In genomic region chr11:46041607-46042267, GRCm38 (mm10) we compare ENCODE assay signal across 22 mouse cellular contexts. TPM values are rescaled to one million over a fixed set of nuclear protein-coding genes. Genes with fewer than 3 reads are reported as not detected.
DNase-seq lines count a peak whose midpoint lies in the region; ATAC-seq and TF ChIP-seq lines count a peak whose summit lies in the region.
"Had no signal": no experiment of that assay in that cellular context is flagged by ENCODE, and none has a peak within 500 bp of the region (broad histone marks: within the 10 kb centered on the region; RNA-seq: fewer than 3 reads in every experiment).

No protein-coding gene starts in this region.

- no peak for TF ChIP-seq POLR2A in heart, adult 2 months (IDR thresholded peaks at IDR 0.05; ENCODE audit: insufficient read depth, low read depth, low read length)

- TF ChIP-seq EP300 in heart, adult 2 months (IDR thresholded peaks at IDR 0.05; ENCODE audit: insufficient read depth, low read depth, low read length) = no peak

- no peak for ATAC-seq in heart, embryonic 13.5 days (ENCODE audit: extremely low read depth, insufficient number of reproducible peaks, low FRiP score, low TSS enrichment)
- ATAC-seq in kidney, embryonic 16.5 days (ENCODE audit: low FRiP score, low TSS enrichment) = no peak
- ATAC-seq in midbrain, embryonic 11.5 days (ENCODE audit: low FRiP score) = no peak
- ATAC-seq in midbrain, embryonic 14.5 days (ENCODE audit: low FRiP score, low TSS enrichment) = no peak
- ATAC-seq: forebrain, embryonic 13.5 days; intestine, embryonic 15.5 days had no signal

- intact Hi-C loops in heart, adult 2 months (cut with DNase I) = no loop called here

- no peaks in the 10 kb centered on the region for H3K79me2 ChIP-seq in heart, adult 2 months (replicated peaks; ENCODE audit: control insufficient read depth, insufficient read depth, low read length)

- 64% methylated on average over 12 of the region's 12 CpGs for WGBS in heart, embryonic 13.5 days
- WGBS in heart, adult 2 months = 63% methylated on average over 12 of the region's 12 CpGs
- 60% methylated on average over 12 of the region's 12 CpGs for WGBS in kidney, embryonic 16.5 days
- 82% methylated on average over 12 of the region's 12 CpGs for WGBS in midbrain, embryonic 11.5 days
- 86% methylated on average over 12 of the region's 12 CpGs for WGBS in midbrain, embryonic 14.5 days

- H3K4me2 ChIP-seq in heart, embryonic 13.5 days = no peak overlapping the region
- H3K4me2 ChIP-seq in kidney, embryonic 16.5 days (replicated peaks; ENCODE audit: low read depth, low read length) = no peak overlapping the region
- no peak overlapping the region for H3K4me2 ChIP-seq in midbrain, embryonic 11.5 days
- no peak overlapping the region for H3K4me2 ChIP-seq in midbrain, embryonic 14.5 days (ENCODE audit: low read length)
- H3K4me2 ChIP-seq: embryonic facial prominence, embryonic 13.5 days; forebrain, embryonic 13.5 days; heart, embryonic 11.5 days; hindbrain, embryonic 14.5 days; intestine, embryonic 15.5 days; liver, embryonic 15.5 days had no signal

- H3K9ac ChIP-seq in heart, embryonic 13.5 days = no peak overlapping the region
- H3K9ac ChIP-seq in heart, adult 2 months (ENCODE audit: low read depth, low read length) = no peak overlapping the region
- no peak overlapping the region for H3K9ac ChIP-seq in kidney, embryonic 16.5 days (replicated peaks; ENCODE audit: low read length)
- no peak overlapping the region for H3K9ac ChIP-seq in midbrain, embryonic 11.5 days (ENCODE audit: low read length)
- H3K9ac ChIP-seq in midbrain, embryonic 14.5 days (replicated peaks; ENCODE audit: low read length) = no peak overlapping the region
- H3K9ac ChIP-seq: embryonic facial prominence, embryonic 13.5 days; forebrain, embryonic 13.5 days; hindbrain, embryonic 14.5 days; intestine, embryonic 15.5 days; liver, embryonic 15.5 days had no signal

- H3K36me3 ChIP-seq in heart, embryonic 13.5 days = no peaks in the 10 kb centered on the region
- H3K36me3 ChIP-seq in heart, adult 2 months (ENCODE audit: control insufficient read depth, insufficient read depth, low read length) = no peaks in the 10 kb centered on the region
- H3K36me3 ChIP-seq in kidney, embryonic 16.5 days (ENCODE audit: insufficient read depth, low read length) = no peaks in the 10 kb centered on the region
- no peaks in the 10 kb centered on the region for H3K36me3 ChIP-seq in midbrain, embryonic 11.5 days (ENCODE audit: control insufficient read depth, insufficient read depth, low read length)
- no peaks in the 10 kb centered on the region for H3K36me3 ChIP-seq in midbrain, embryonic 14.5 days (ENCODE audit: control insufficient read depth, insufficient read depth, low read length)
- H3K36me3 ChIP-seq: embryonic facial prominence, embryonic 13.5 days; intestine, embryonic 15.5 days; liver, embryonic 15.5 days had no signal

- no peak for DNase-seq in heart, adult 2 months
- no peak for DNase-seq in kidney, postnatal 14 days
- DNase-seq in midbrain, embryonic 11.5 days (ENCODE audit: low spot score, missing footprints) = peak; percentile 61
- no peak for DNase-seq in midbrain, embryonic 14.5 days
- no peak for DNase-seq in layer of hippocampus, adult 18-20 months (ENCODE audit: low spot score in 2 of 2)
- DNase-seq: adrenal gland, postnatal 14 days; cerebellum, adult 2 months; cerebellum, postnatal 25 days; gastrocnemius, postnatal 36 days; layer of hippocampus, adult 9-11 months; liver; right cerebral cortex, postnatal 4 days; thymus, postnatal 14 days had no signal

- no peak overlapping the region for H3K4me3 ChIP-seq in heart, embryonic 13.5 days
- H3K4me3 ChIP-seq in heart, adult 2 months = no peak overlapping the region
- no peak overlapping the region for H3K4me3 ChIP-seq in kidney, embryonic 16.5 days (ENCODE audit: low read length)
- H3K4me3 ChIP-seq in midbrain, embryonic 11.5 days (ENCODE audit: low read depth, low read length) = no peak overlapping the region
- H3K4me3 ChIP-seq in midbrain, embryonic 14.5 days (replicated peaks; ENCODE audit: low read depth, low read length) = no peak overlapping the region
- H3K4me3 ChIP-seq: embryonic facial prominence, embryonic 13.5 days; forebrain, embryonic 13.5 days; intestine, embryonic 15.5 days; liver, embryonic 15.5 days had no signal

- H3K27me3 ChIP-seq in heart, embryonic 13.5 days (replicated peaks) = no peaks in the 10 kb centered on the region
- no peaks in the 10 kb centered on the region for H3K27me3 ChIP-seq in heart, adult 2 months (ENCODE audit: control insufficient read depth, insufficient read depth, low read length)
- H3K27me3 ChIP-seq in kidney, embryonic 16.5 days (ENCODE audit: insufficient read depth, low read length) = no peaks in the 10 kb centered on the region
- no peaks in the 10 kb centered on the region for H3K27me3 ChIP-seq in midbrain, embryonic 11.5 days (ENCODE audit: control insufficient read depth, insufficient read depth, low read length)
- H3K27me3 ChIP-seq in midbrain, embryonic 14.5 days (ENCODE audit: control insufficient read depth, insufficient read depth, low read length) = no peaks in the 10 kb centered on the region
- H3K27me3 ChIP-seq: embryonic facial prominence, embryonic 13.5 days; forebrain, embryonic 13.5 days; intestine, embryonic 15.5 days; liver, embryonic 15.5 days had no signal

- H3K9me3 ChIP-seq in heart, embryonic 13.5 days = no peaks in the 10 kb centered on the region
- H3K9me3 ChIP-seq in kidney, embryonic 16.5 days (ENCODE audit: low read length) = no peaks in the 10 kb centered on the region
- no peaks in the 10 kb centered on the region for H3K9me3 ChIP-seq in midbrain, embryonic 11.5 days (ENCODE audit: control insufficient read depth, low read length)
- H3K9me3 ChIP-seq in midbrain, embryonic 14.5 days (ENCODE audit: control insufficient read depth, low read length) = no peaks in the 10 kb centered on the region
- H3K9me3 ChIP-seq: embryonic facial prominence, embryonic 13.5 days; forebrain, embryonic 13.5 days; intestine, embryonic 15.5 days; liver, embryonic 15.5 days had no signal

- TF ChIP-seq CTCF in heart, adult 2 months (IDR thresholded peaks at IDR 0.05) = no peak

- peak overlapping the region; percentile 20; the same call in 1 of the 2 replicates for H3K27ac ChIP-seq in heart, embryonic 13.5 days (replicated peaks)
- H3K27ac ChIP-seq in heart, adult 2 months = no peak overlapping the region
- H3K27ac ChIP-seq in kidney, embryonic 16.5 days (ENCODE audit: low read length) = peak overlapping the region; percentile 65
- no peak overlapping the region for H3K27ac ChIP-seq in midbrain, embryonic 11.5 days (ENCODE audit: low read depth, low read length)
- no peak overlapping the region for H3K27ac ChIP-seq in midbrain, embryonic 14.5 days (replicated peaks; ENCODE audit: low read depth, low read length)
- H3K27ac ChIP-seq: embryonic facial prominence, embryonic 13.5 days; forebrain, embryonic 13.5 days; hindbrain, embryonic 14.5 days; intestine, embryonic 15.5 days; liver, embryonic 15.5 days; macrophage had no signal

- peaks cover 8% of the 10 kb centered on the region; the same call in 1 of the 2 replicates for H3K4me1 ChIP-seq in heart, embryonic 13.5 days
- peaks cover 2% of the 10 kb centered on the region; the same call in 1 of the 2 replicates for H3K4me1 ChIP-seq in heart, adult 2 months (ENCODE audit: control insufficient read depth, insufficient read depth, low read length)
- H3K4me1 ChIP-seq in kidney, embryonic 16.5 days (ENCODE audit: insufficient read depth, low read length) = peaks cover 13% of the 10 kb centered on the region
- no peaks in the 10 kb centered on the region for H3K4me1 ChIP-seq in midbrain, embryonic 11.5 days (ENCODE audit: control insufficient read depth, insufficient read depth, low read length)
- H3K4me1 ChIP-seq in midbrain, embryonic 14.5 days (ENCODE audit: control insufficient read depth, insufficient read depth, low read length) = no peaks in the 10 kb centered on the region
- H3K4me1 ChIP-seq: forebrain, embryonic 13.5 days; liver, embryonic 15.5 days had no signal

RNA-seq across cellular contexts. Expression of gene Gm12166, which starts 10.4 kb away (rescaled TPM):
- 4.8 and 5.3 TPM in 2 replicates for polyA plus RNA-seq in heart, embryonic 13.5 days (2015; fragmentation: Nextera tagmentation; extraction: Ambion mirVana)
- total RNA-seq in heart, adult 2 months (2021) = 1 to 10 TPM; 1.2 to 1.6 TPM
- polyA plus RNA-seq in heart, adult 2 months (2012; rRNA removed) = 4.4 and 4.6 TPM in 2 replicates
- polyA plus RNA-seq in kidney, embryonic 16.5 days (2015; fragmentation: Nextera tagmentation; extraction: Ambion mirVana) = 3.4 and 11.5 TPM in 2 replicates
- polyA plus RNA-seq in midbrain, embryonic 11.5 days (2014; fragmentation: Nextera tagmentation; extraction: Ambion mirVana) = 1.4 and 2.5 TPM in 2 replicates
- 5.6 and 6.0 TPM in 2 replicates for polyA plus RNA-seq in midbrain, embryonic 14.5 days (2014; fragmentation: Nextera tagmentation; extraction: Ambion mirVana)
- total RNA-seq in layer of hippocampus, adult 18-20 months (2021) = 1 to 10 TPM; 1.1 to 3.2 TPM

RNA-seq across cellular contexts. Expression of gene Adam19, which starts 14.1 kb away (rescaled TPM):
- 24.2 and 24.7 TPM in 2 replicates for polyA plus RNA-seq in heart, embryonic 13.5 days (2015; fragmentation: Nextera tagmentation; extraction: Ambion mirVana)
- total RNA-seq in heart, adult 2 months (2021) = 10 to 100 TPM; 21.9 to 63.9 TPM
- 17.7 and 32.1 TPM in 2 replicates for polyA plus RNA-seq in heart, adult 2 months (2012; rRNA removed)
- polyA plus RNA-seq in kidney, embryonic 16.5 days (2015; fragmentation: Nextera tagmentation; extraction: Ambion mirVana) = 16.5 and 18.0 TPM in 2 replicates
- polyA plus RNA-seq in midbrain, embryonic 11.5 days (2014; fragmentation: Nextera tagmentation; extraction: Ambion mirVana) = 6.1 and 6.6 TPM in 2 replicates
- 7.0 and 8.3 TPM in 2 replicates for polyA plus RNA-seq in midbrain, embryonic 14.5 days (2014; fragmentation: Nextera tagmentation; extraction: Ambion mirVana)
- total RNA-seq in layer of hippocampus, adult 18-20 months (2021) = 10 to 100 TPM; 10.5 to 10.9 TPM

Comparison
In these comparisons a context has a peak if more than half of its experiments do, and no peak if none do; other contexts are left out.
1. H3K27ac ChIP-seq: peak in heart, embryonic 13.5 days (single experiment) and kidney, embryonic 16.5 days (single experiment); none in heart, adult 2 months (single experiment), midbrain, embryonic 11.5 days (single experiment) and midbrain, embryonic 14.5 days (single experiment).